Mouse (Mus musculus) neural tube, embryonic 14.5 days (tissue): ENCODE measurements at regions not wholly inside any gene's neighbourhood (a gene's known extent, or its start where the extent isn't known, plus 50 kb on each side); places are given as distances from the start of the nearest gene placed in this dataset.
A peak's percentile ranks its signal among the peaks of the same experiment; 100 is the strongest.

ENCODE experiments used
- ATAC-seq: fragments of 200-750 bp; cut with Nextera tagmentation; 2 replicates; pipeline ENCODE4 v1.8.0; 2017; ENCODE audit warnings: low read depth, mild to moderate bottlenecking, moderate TSS enrichment, moderate library complexity
- H3K27ac ChIP-seq: fragments of 300-500 bp; sonication (generic); 2 replicates; pipeline ENCODE4 v1.5.1; 2014; ENCODE audit warnings: low read depth, mild to moderate bottlenecking, control low read depth, low read length, moderate library complexity, mixed read lengths
- H3K27me3 ChIP-seq: fragments of 300-500 bp; sonication (generic); 2 replicates; pipeline ENCODE4 v1.6.1; 2014; ENCODE audit warnings: low read length; ENCODE audit not compliant: control insufficient read depth, insufficient read depth
- H3K36me3 ChIP-seq: fragments of 300-500 bp; sonication (generic); 2 replicates; pipeline ENCODE4 v1.6.1; 2014; ENCODE audit warnings: low read length, mixed read lengths; ENCODE audit not compliant: control insufficient read depth, insufficient read depth
- H3K4me1 ChIP-seq: fragments of 300-500 bp; sonication (generic); 2 replicates; pipeline ENCODE4 v1.6.1; 2014; ENCODE audit warnings: low read length; ENCODE audit not compliant: control insufficient read depth, insufficient read depth
- H3K4me2 ChIP-seq: fragments of 300-500 bp; sonication (generic); 2 replicates; pipeline ENCODE4 v1.6.1; 2014; ENCODE audit warnings: mild to moderate bottlenecking, low read depth, low read length, control low read depth
- H3K4me3 ChIP-seq: fragments of 300-500 bp; sonication (generic); 2 replicates; pipeline ENCODE4 v1.5.1; 2014; ENCODE audit warnings: low read depth, low read length, control low read depth, mixed read lengths
- H3K9ac ChIP-seq: fragments of 300-500 bp; sonication (generic); replicated peaks from 2 replicates; pipeline ENCODE4 v1.6.1; 2014; ENCODE audit warnings: low read depth, mild to moderate bottlenecking, control low read depth, low read length, mixed read lengths
- H3K9me3 ChIP-seq: fragments of 300-500 bp; sonication (generic); 2 replicates; pipeline ENCODE4 v1.6.1; 2016; ENCODE audit warnings: low read length; ENCODE audit not compliant: control insufficient read depth
- WGBS: fragments of 180-500 bp; shearing (Covaris S2); extraction: QIAGEN DNeasy Blood & Tissue Kit; methylation state at CpG from one replicate; pipeline ENCODE4 v1.1.7; 2014; 5-methylcytosine and 5-hydroxymethylcytosine counted together

GRCm38 (mm10) chr5:117040878-117041277 lies 75.0 kb downstream of the Suds3 start:
- ATAC-seq, result no peak
- no peak overlapping the region for H3K9ac ChIP-seq
- no peaks in the 10 kb centered on the region for H3K4me1 ChIP-seq
- H3K4me3 ChIP-seq, result no peak overlapping the region
- no peaks in the 10 kb centered on the region for H3K9me3 ChIP-seq
- no peak overlapping the region for H3K4me2 ChIP-seq
- WGBS, result 81% methylated on average over 9 of the region's 9 CpGs
- H3K36me3 ChIP-seq, result no peaks in the 10 kb centered on the region
- H3K27ac ChIP-seq, result no peak overlapping the region
- H3K27me3 ChIP-seq, result no peaks in the 10 kb centered on the region

- Histone ChIP-seq H3K27ac (no peak overlapping the region), H3K4me3 (no peak overlapping the region)
- ATAC-seq, result no peak
Observed at GRCm38 (mm10) chr5:117037261-117037660, 78.7 kb downstream of the Suds3 start.

GRCm38 (mm10) chr5:117032130-117032529 lies 83.8 kb downstream of the Suds3 start:
- H3K27me3 ChIP-seq, result no peaks in the 10 kb centered on the region
- no peaks in the 10 kb centered on the region for H3K4me1 ChIP-seq
- H3K36me3 ChIP-seq, result no peaks in the 10 kb centered on the region
- ATAC-seq, result no peak
- H3K9ac ChIP-seq, result no peak overlapping the region
- no peak overlapping the region for H3K27ac ChIP-seq
- 63% methylated on average over 10 of the region's 10 CpGs for WGBS
- no peaks in the 10 kb centered on the region for H3K9me3 ChIP-seq
- no peak overlapping the region for H3K4me3 ChIP-seq
- H3K4me2 ChIP-seq, result no peak overlapping the region

More at GRCm38 (mm10) chr5:117037261-117037660, 78.7 kb downstream of the Suds3 start:
- H3K36me3 ChIP-seq, result no peaks in the 10 kb centered on the region
- WGBS, result 33% methylated on average over 3 of the region's 3 CpGs
- H3K9me3 ChIP-seq, result no peaks in the 10 kb centered on the region
- no peaks in the 10 kb centered on the region for H3K4me1 ChIP-seq
- H3K27me3 ChIP-seq, result no peaks in the 10 kb centered on the region
- no peak overlapping the region for H3K9ac ChIP-seq
- no peak overlapping the region for H3K4me2 ChIP-seq

- no peak overlapping the region for H3K27ac ChIP-seq
- ATAC-seq, result no peak
- no peaks in the 10 kb centered on the region for H3K36me3 ChIP-seq
Observed at GRCm38 (mm10) chr5:117025689-117026383, 90.1 kb downstream of the Suds3 start.

GRCm38 (mm10) chr5:117018419-117019150 lies 97.3 kb downstream of the Suds3 start:
- Histone ChIP-seq H3K27me3 (no peaks in the 10 kb centered on the region), H3K4me3 (no peak overlapping the region), H3K9me3 (no peaks in the 10 kb centered on the region), H3K9ac (no peak overlapping the region), H3K4me2 (no peak overlapping the region), H3K27ac (no peak overlapping the region), H3K4me1 (no peaks in the 10 kb centered on the region), H3K36me3 (no peaks in the 10 kb centered on the region)
- WGBS, result 90% methylated on average over 6 of the region's 6 CpGs
- no peak for ATAC-seq

More at GRCm38 (mm10) chr5:117025689-117026383, 90.1 kb downstream of the Suds3 start:
- Histone ChIP-seq H3K4me3 (no peak overlapping the region), H3K9ac (no peak overlapping the region), H3K4me2 (no peak overlapping the region), H3K27me3 (no peaks in the 10 kb centered on the region), H3K9me3 (no peaks in the 10 kb centered on the region), H3K4me1 (no peaks in the 10 kb centered on the region)
- 79% methylated on average over 13 of the region's 13 CpGs for WGBS

- ATAC-seq, result no peak
- Histone ChIP-seq H3K9ac (no peak overlapping the region), H3K4me1 (no peaks in the 10 kb centered on the region), H3K27me3 (no peaks in the 10 kb centered on the region), H3K4me3 (no peak overlapping the region), H3K27ac (no peak overlapping the region), H3K4me2 (no peak overlapping the region), H3K36me3 (no peaks in the 10 kb centered on the region), H3K9me3 (no peaks in the 10 kb centered on the region)
- WGBS, result 84% methylated on average over 7 of the region's 7 CpGs
Observed at GRCm38 (mm10) chr5:117011128-117011527, 104.8 kb downstream of the Suds3 start.

- Histone ChIP-seq H3K27ac (peak overlapping the region; percentile 57; the same call in 1 of the 2 replicates), H3K4me3 (no peak overlapping the region), H3K9ac (no peak overlapping the region), H3K27me3 (no peaks in the 10 kb centered on the region), H3K36me3 (no peaks in the 10 kb centered on the region), H3K4me1 (peaks cover 7% of the 10 kb centered on the region; the same call in 1 of the 2 replicates), H3K4me2 (peak overlapping the region; percentile 20; the same call in 1 of the 2 replicates), H3K9me3 (no peaks in the 10 kb centered on the region)
- 17% methylated on average over 20 of the region's 20 CpGs for WGBS
- ATAC-seq, result no peak; the same call in 1 of the 2 replicates
Observed at GRCm38 (mm10) chr5:117000770-117001201, 115.1 kb downstream of the Suds3 start.

- Histone ChIP-seq H3K9me3 (no peaks in the 10 kb centered on the region), H3K4me1 (no peaks in the 10 kb centered on the region), H3K4me3 (no peak overlapping the region), H3K36me3 (no peaks in the 10 kb centered on the region), H3K9ac (no peak overlapping the region), H3K4me2 (no peak overlapping the region), H3K27me3 (no peaks in the 10 kb centered on the region), H3K27ac (no peak overlapping the region)
- 83% methylated on average over 5 of the region's 5 CpGs for WGBS
- no peak for ATAC-seq
Observed at GRCm38 (mm10) chr5:116994508-116994907, 121.4 kb downstream of the Suds3 start.

GRCm38 (mm10) chr5:116993674-116994073 lies 122.2 kb downstream of the Suds3 start:
- ATAC-seq, result no peak
- H3K4me3 ChIP-seq, result no peak overlapping the region
- no peak overlapping the region for H3K9ac ChIP-seq
- H3K27ac ChIP-seq, result no peak overlapping the region
- H3K4me1 ChIP-seq, result no peaks in the 10 kb centered on the region
- H3K4me2 ChIP-seq, result no peak overlapping the region
- H3K36me3 ChIP-seq, result no peaks in the 10 kb centered on the region
- H3K27me3 ChIP-seq, result no peaks in the 10 kb centered on the region
- 88% methylated on average over 1 of the region's 1 CpGs for WGBS
- H3K9me3 ChIP-seq, result no peaks in the 10 kb centered on the region
